Mouse (Mus musculus) midbrain, embryonic 11.5 days (tissue): ENCODE results near the gene Trpv2. TPM values are rescaled to one million over a fixed set of nuclear protein-coding genes. Genes with fewer than 3 reads are reported as not detected.
"Not testable (repeated sequence)": the region's sequence is repeated elsewhere in the genome, so short reads cannot be mapped to it uniquely, and the experiment has no call there.

Source experiments
- ATAC-seq: fragments of 200-750 bp; cut with Nextera tagmentation; 2 replicates; pipeline ENCODE4 v1.8.0; 2017; ENCODE audit warnings: moderate TSS enrichment, moderate library complexity; ENCODE audit not compliant: low FRiP score
- DNase-seq: peaks from one replicate; pipeline ENCODE4 v3.0.0; 2015; ENCODE audit warnings: low spot score; ENCODE audit errors: missing footprints
- H3K27ac ChIP-seq: fragments of 300-500 bp; sonication (generic); 2 replicates; pipeline ENCODE4 v1.5.1; 2014; ENCODE audit warnings: low read depth, low read length
- H3K27me3 ChIP-seq: fragments of 300-500 bp; sonication (generic); 2 replicates; pipeline ENCODE4 v1.6.1; 2014; ENCODE audit warnings: mild to moderate bottlenecking, low read length, moderate library complexity, mixed read lengths; ENCODE audit not compliant: control insufficient read depth, insufficient read depth
- H3K36me3 ChIP-seq: fragments of 300-500 bp; sonication (generic); 2 replicates; pipeline ENCODE4 v1.6.1; 2014; ENCODE audit warnings: mild to moderate bottlenecking, low read length, moderate library complexity, mixed read lengths; ENCODE audit not compliant: control insufficient read depth, insufficient read depth
- H3K4me1 ChIP-seq: fragments of 300-500 bp; sonication (generic); 2 replicates; pipeline ENCODE4 v1.6.1; 2014; ENCODE audit warnings: low read length; ENCODE audit not compliant: control insufficient read depth, insufficient read depth
- H3K4me2 ChIP-seq: fragments of 300-500 bp; sonication (generic); 2 replicates; pipeline ENCODE4 v1.6.1; 2014; ENCODE audit warnings: mild to moderate bottlenecking, moderate library complexity
- H3K4me3 ChIP-seq: fragments of 300-500 bp; sonication (generic); 2 replicates; pipeline ENCODE4 v1.5.1; 2014; ENCODE audit warnings: low read depth, low read length
- H3K9ac ChIP-seq: fragments of 300-500 bp; sonication (generic); 2 replicates; pipeline ENCODE4 v1.6.1; 2014; ENCODE audit warnings: low read length
- H3K9me3 ChIP-seq: fragments of 300-500 bp; sonication (generic); 2 replicates; pipeline ENCODE4 v1.6.1; 2016; ENCODE audit warnings: low read length; ENCODE audit not compliant: control insufficient read depth
- WGBS: fragments of 180-500 bp; shearing (Covaris S2); extraction: QIAGEN DNeasy Blood & Tissue Kit; methylation state at CpG from one replicate; pipeline ENCODE4 v1.1.7; 2014; 5-methylcytosine and 5-hydroxymethylcytosine counted together
- polyA plus RNA-seq: library from polyadenylated mRNA; unstranded; fragments of >200 nt; fragmentation: Nextera tagmentation; extraction: Ambion mirVana; gene quantifications from 2 replicates; pipeline ENCODE4 v1.2.1, GENCODE M21; 2014

The Trpv2 gene
- polyA plus RNA-seq, 1 experiment from 2014 or later = 5.4 TPM

- WGBS = under 1% methylated on average over 74 of the region's 86 CpGs
- peak within 1 kb of the TSS; percentile 86 for H3K9ac ChIP-seq
- H3K27me3 ChIP-seq = no peaks in the 10 kb centered on the region
- DNase-seq (peak; percentile 94), ATAC-seq (peak; percentile 81)
- H3K9me3 ChIP-seq = no peaks in the 10 kb centered on the region
- peak within 1 kb of the TSS; percentile 44 for H3K27ac ChIP-seq
- no peaks in the 10 kb centered on the region for H3K36me3 ChIP-seq
- H3K4me1 ChIP-seq = peaks cover 31% of the 10 kb centered on the region
- peak within 1 kb of the TSS; percentile 71 for H3K4me3 ChIP-seq
- peak within 1 kb of the TSS; percentile 99 for H3K4me2 ChIP-seq
Observed at GRCm38 (mm10) chr11:62647661-62648590, 73.6 kb downstream of the Trpv2 start, which contains the start of gene Lrrc75a. TSS of gene Lrrc75a (minus strand) at chr11:62648523.

- DNase-seq = peak; percentile 100
- Histone ChIP-seq H3K4me2 (peak within 1 kb of the TSS; percentile 99), H3K27ac (peak within 1 kb of the TSS; percentile 44), H3K4me1 (peaks cover 31% of the 10 kb centered on the region), H3K9ac (peak within 1 kb of the TSS; percentile 86), H3K4me3 (peak within 1 kb of the TSS; percentile 71), H3K27me3 (no peaks in the 10 kb centered on the region), H3K36me3 (no peaks in the 10 kb centered on the region), H3K9me3 (no peaks in the 10 kb centered on the region)
- WGBS = under 1% methylated on average over 32 of the region's 53 CpGs
- ATAC-seq = peak; percentile 94
Observed at GRCm38 (mm10) chr11:62648591-62649391, 74.5 kb downstream of the Trpv2 start, which contains the start of gene Mmgt2. TSS of gene Mmgt2 (plus strand) at chr11:62648664.

GRCm38 (mm10) chr11:62649803-62650202 lies 75.5 kb downstream of the Trpv2 start:
- not testable (repeated sequence) for H3K36me3 ChIP-seq, H3K4me3 ChIP-seq, DNase-seq, H3K27me3 ChIP-seq, H3K9me3 ChIP-seq, ATAC-seq, H3K27ac ChIP-seq
- peak overlapping the region; percentile 99; the same call in 1 of the 2 replicates for H3K4me2 ChIP-seq
- WGBS = 84% methylated on average over 4 of the region's 4 CpGs
- peak overlapping the region; percentile 86; the same call in 1 of the 2 replicates for H3K9ac ChIP-seq
- H3K4me1 ChIP-seq = peaks cover 31% of the 10 kb centered on the region

Other genes starting within 250 kb of the Trpv2 start
- gene Pigl, start 116.0 kb upstream of the Trpv2 start, polyA plus RNA-seq = 15.4 and 15.9 TPM in 2 replicates
- 176 and 183 TPM in 2 replicates for gene Ncor1, start 115.9 kb upstream of the Trpv2 start, polyA plus RNA-seq
- gene Cenpv, start 35.2 kb upstream of the Trpv2 start, polyA plus RNA-seq = 54.8 and 68.5 TPM in 2 replicates
- gene Ubb, start 23.3 kb upstream of the Trpv2 start, polyA plus RNA-seq = 3,727 and 3,899 TPM in 2 replicates
- 12.5 and 12.6 TPM in 2 replicates for gene Lrrc75a, start 74.0 kb downstream of the Trpv2 start, polyA plus RNA-seq
- 38.5 and 43.8 TPM in 2 replicates for gene Mmgt2, start 74.2 kb downstream of the Trpv2 start, polyA plus RNA-seq
- 12.4 and 14.9 TPM in 2 replicates for gene Zfp287, start 157.4 kb downstream of the Trpv2 start, polyA plus RNA-seq
- not detected in 2 replicates for gene Gm10428, start 178.6 kb downstream of the Trpv2 start, polyA plus RNA-seq
- gene Zfp286, start 215.0 kb downstream of the Trpv2 start, polyA plus RNA-seq = 28.4 and 32.0 TPM in 2 replicates
- 3.9 and 4.4 TPM in 2 replicates for gene Trim16, start 245.7 kb downstream of the Trpv2 start, polyA plus RNA-seq